10 mouse cellular contexts compared by ENCODE assay signal in the genomic region with DNA sequence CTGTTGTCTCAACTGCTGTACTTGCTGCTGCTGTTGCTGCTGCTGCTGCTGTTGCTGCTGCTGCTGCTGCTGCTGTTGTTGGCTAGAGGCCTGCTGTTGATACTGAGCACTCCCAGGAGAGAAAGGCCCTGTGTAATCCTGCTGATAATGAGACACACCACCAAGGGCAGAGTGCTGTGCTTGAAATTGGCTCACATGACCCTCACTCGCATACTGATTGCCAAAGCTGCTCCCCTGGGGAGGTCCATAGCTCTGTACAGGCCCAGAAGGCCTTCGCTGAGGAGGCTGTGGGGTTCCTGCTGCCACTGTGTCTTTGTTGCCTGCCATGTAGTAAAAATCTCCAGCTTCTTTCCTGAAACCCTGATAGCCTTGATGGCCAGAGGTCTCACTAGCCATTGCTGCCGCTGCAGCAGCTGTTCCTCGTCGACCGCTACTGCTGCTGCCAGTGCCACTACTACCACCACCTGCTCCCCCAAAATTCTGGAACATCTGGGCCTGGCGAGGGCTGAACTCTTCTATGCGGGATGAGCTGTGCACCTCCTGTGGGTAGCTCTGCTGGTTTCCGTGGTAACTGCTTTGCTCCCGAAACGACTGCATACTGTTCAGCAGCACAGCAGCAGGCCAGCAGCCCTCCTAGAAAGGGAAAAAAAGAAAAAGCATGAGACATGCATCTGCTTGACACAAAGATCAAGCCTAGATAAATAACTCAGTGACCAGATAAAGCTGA.
DNase-seq lines count a peak whose midpoint lies in the region; ATAC-seq and TF ChIP-seq lines count a peak whose summit lies in the region.
"Had no signal": no experiment of that assay in that cellular context is flagged by ENCODE, and none has a peak within 500 bp of the region (broad histone marks: within the 10 kb centered on the region; RNA-seq: fewer than 3 reads in every experiment).

No protein-coding gene starts in this region.

- H3K27ac ChIP-seq in kidney, embryonic 16.5 days (ENCODE audit: low read length), result no peak overlapping the region
- H3K27ac ChIP-seq in heart, embryonic 16.5 days (ENCODE audit: low read length), result peak overlapping the region; percentile 66
- H3K27ac ChIP-seq in midbrain, embryonic 13.5 days, result peak overlapping the region; percentile 86
- no peak overlapping the region for H3K27ac ChIP-seq in lung, postnatal 0 days (ENCODE audit: low read length)
- H3K27ac ChIP-seq: embryonic facial prominence, embryonic 13.5 days had no signal

- no peaks in the 10 kb centered on the region for H3K9me3 ChIP-seq in kidney, embryonic 16.5 days (ENCODE audit: low read length)
- no peaks in the 10 kb centered on the region for H3K9me3 ChIP-seq in heart, embryonic 16.5 days (replicated peaks; ENCODE audit: control insufficient read depth, low read length)
- H3K9me3 ChIP-seq in midbrain, embryonic 13.5 days, result no peaks in the 10 kb centered on the region
- no peaks in the 10 kb centered on the region for H3K9me3 ChIP-seq in lung, postnatal 0 days (ENCODE audit: low read length)
- H3K9me3 ChIP-seq: embryonic facial prominence, embryonic 13.5 days had no signal

- WGBS in kidney, embryonic 16.5 days, result 61% methylated on average over 11 of the region's 11 CpGs
- 60% methylated on average over 11 of the region's 11 CpGs for WGBS in heart, embryonic 16.5 days
- 20% methylated on average over 11 of the region's 11 CpGs for WGBS in midbrain, embryonic 13.5 days
- WGBS in lung, postnatal 0 days, result 68% methylated on average over 11 of the region's 11 CpGs

- ATAC-seq in kidney, embryonic 16.5 days (ENCODE audit: low FRiP score, low TSS enrichment), result no peak
- peak; percentile 82 for ATAC-seq in heart, embryonic 16.5 days (replicated peaks; ENCODE audit: extremely low read depth, insufficient read depth, low FRiP score)
- ATAC-seq in midbrain, embryonic 13.5 days, result peak; percentile 94
- ATAC-seq in lung, postnatal 0 days, result no peak

- no peak overlapping the region for H3K4me2 ChIP-seq in kidney, embryonic 16.5 days (replicated peaks; ENCODE audit: low read depth, low read length)
- no peak overlapping the region for H3K4me2 ChIP-seq in heart, embryonic 16.5 days (ENCODE audit: low read depth, low read length)
- no peak overlapping the region for H3K4me2 ChIP-seq in midbrain, embryonic 13.5 days (replicated peaks)
- no peak overlapping the region for H3K4me2 ChIP-seq in lung, postnatal 0 days (replicated peaks; ENCODE audit: low read depth, low read length)
- H3K4me2 ChIP-seq: embryonic facial prominence, embryonic 13.5 days had no signal

- H3K4me1 ChIP-seq in kidney, embryonic 16.5 days (ENCODE audit: insufficient read depth, low read length), result no peaks in the 10 kb centered on the region
- H3K4me1 ChIP-seq in heart, embryonic 16.5 days (ENCODE audit: control insufficient read depth, insufficient read depth, low read length), result peaks cover 10% of the 10 kb centered on the region
- peaks cover 45% of the 10 kb centered on the region for H3K4me1 ChIP-seq in midbrain, embryonic 13.5 days (replicated peaks)
- no peaks in the 10 kb centered on the region for H3K4me1 ChIP-seq in lung, postnatal 0 days (ENCODE audit: insufficient read depth, low read depth, low read length)

- H3K36me3 ChIP-seq in kidney, embryonic 16.5 days (ENCODE audit: insufficient read depth, low read length), result peaks cover 41% of the 10 kb centered on the region
- H3K36me3 ChIP-seq in heart, embryonic 16.5 days (ENCODE audit: control insufficient read depth, insufficient read depth), result peaks cover 20% of the 10 kb centered on the region
- H3K36me3 ChIP-seq in midbrain, embryonic 13.5 days, result peaks cover 48% of the 10 kb centered on the region
- peaks cover 23% of the 10 kb centered on the region; the same call in 1 of the 2 replicates for H3K36me3 ChIP-seq in lung, postnatal 0 days (ENCODE audit: insufficient read depth, low read length)

- H3K4me3 ChIP-seq in kidney, embryonic 16.5 days (ENCODE audit: low read length), result no peak overlapping the region
- H3K4me3 ChIP-seq in heart, embryonic 16.5 days (ENCODE audit: low read length), result no peak overlapping the region
- no peak overlapping the region for H3K4me3 ChIP-seq in midbrain, embryonic 13.5 days (replicated peaks)
- H3K4me3 ChIP-seq in lung, postnatal 0 days (ENCODE audit: low read depth, low read length), result no peak overlapping the region
- H3K4me3 ChIP-seq: embryonic facial prominence, embryonic 13.5 days had no signal

- no peaks in the 10 kb centered on the region for H3K27me3 ChIP-seq in kidney, embryonic 16.5 days (ENCODE audit: insufficient read depth, low read length)
- no peaks in the 10 kb centered on the region for H3K27me3 ChIP-seq in heart, embryonic 16.5 days (ENCODE audit: control insufficient read depth, insufficient read depth, low read length)
- no peaks in the 10 kb centered on the region for H3K27me3 ChIP-seq in midbrain, embryonic 13.5 days
- no peaks in the 10 kb centered on the region for H3K27me3 ChIP-seq in lung, postnatal 0 days (replicated peaks; ENCODE audit: insufficient read depth, low read length)
- H3K27me3 ChIP-seq: CH12.LX; embryonic facial prominence, embryonic 13.5 days had no signal

- DNase-seq in kidney, adult 11 months, result peak; percentile 20
- DNase-seq in embryo, embryonic 10 days (ENCODE audit: low spot score), result peak; percentile 17
- no peak for DNase-seq in thymus, postnatal 10 days (ENCODE audit: low spot score in 2 of 2)
- DNase-seq in lung, postnatal 0 days (ENCODE audit: low spot score), result no peak
- DNase-seq in spleen, postnatal 14 days (ENCODE audit: low spot score in 2 of 2), result no peak

- TF ChIP-seq EP300 in lung, postnatal 0 days (IDR thresholded peaks at IDR 0.05), result no peak

- no peak overlapping the region for H3K9ac ChIP-seq in kidney, embryonic 16.5 days (replicated peaks; ENCODE audit: low read length)
- H3K9ac ChIP-seq in heart, embryonic 16.5 days (ENCODE audit: low read length), result peak overlapping the region; percentile 17; the same call in 1 of the 2 replicates
- H3K9ac ChIP-seq in midbrain, embryonic 13.5 days (replicated peaks), result peak overlapping the region; percentile 44; the same call in 1 of the 2 replicates
- H3K9ac ChIP-seq in lung, postnatal 0 days (replicated peaks; ENCODE audit: low read depth), result no peak overlapping the region
- H3K9ac ChIP-seq: embryonic facial prominence, embryonic 13.5 days had no signal

- TF ChIP-seq CTCF in lung, postnatal 0 days (IDR thresholded peaks at IDR 0.05), result no peak

Comparison
In these comparisons a context has a peak if more than half of its experiments do, and no peak if none do; other contexts are left out.
1. DNase-seq: peak in kidney, adult 11 months (single experiment) and embryo, embryonic 10 days (single experiment); none in thymus, postnatal 10 days (0 of 2), lung, postnatal 0 days (single experiment) and spleen, postnatal 14 days (0 of 2).
2. ATAC-seq: peak in heart, embryonic 16.5 days (single experiment) and midbrain, embryonic 13.5 days (single experiment); none in kidney, embryonic 16.5 days (single experiment) and lung, postnatal 0 days (single experiment).
3. H3K27ac ChIP-seq: peak in heart, embryonic 16.5 days (single experiment) and midbrain, embryonic 13.5 days (single experiment); none in kidney, embryonic 16.5 days (single experiment) and lung, postnatal 0 days (single experiment).
4. H3K9ac ChIP-seq: peak in heart, embryonic 16.5 days (single experiment) and midbrain, embryonic 13.5 days (single experiment); none in kidney, embryonic 16.5 days (single experiment) and lung, postnatal 0 days (single experiment).